Mouse (Mus musculus) cerebellum, adult 2 months (tissue): Measurements from ENCODE around the gene Zcchc10. TPM values are rescaled to one million over a fixed set of nuclear protein-coding genes. Genes with fewer than 3 reads are reported as not detected.
"Not testable (repeated sequence)": the region's sequence is repeated elsewhere in the genome, so short reads cannot be mapped to it uniquely, and the experiment has no call there.

ENCODE experiments used
- DNase-seq, 2 experiments: peaks; one replicate each; pipeline ENCODE4 v3.0.0; 2021
- H3K27ac ChIP-seq: fragments of 200-500 bp; 2 replicates; pipeline ENCODE4 v1.5.1; 2012; ENCODE audit warnings: low read length, control low read depth, inconsistent platforms; ENCODE audit not compliant: insufficient read depth
- H3K27me3 ChIP-seq: fragments of 200-500 bp; 2 replicates; pipeline ENCODE4 v1.6.1; 2012; ENCODE audit warnings: inconsistent platforms, mild to moderate bottlenecking, low read length, moderate library complexity; ENCODE audit not compliant: control insufficient read depth, insufficient read depth
- H3K4me1 ChIP-seq: fragments of 200-500 bp; 2 replicates; pipeline ENCODE4 v1.6.1; 2011; ENCODE audit warnings: low read length; ENCODE audit not compliant: control insufficient read depth, insufficient read depth
- H3K4me3 ChIP-seq: fragments of 200-500 bp; replicated peaks from 2 replicates; pipeline ENCODE3; 2011; ENCODE audit warnings: mild to moderate bottlenecking, low read depth, low read length, control low read depth; ENCODE audit not compliant: insufficient read depth
- CTCF ChIP-seq: fragments of 200-500 bp; IDR thresholded peaks from 2 replicates; pipeline ENCODE4 v1.5.1; 2011; ENCODE audit warnings: low read depth, mild to moderate bottlenecking, control low read depth, low read length, moderate library complexity, borderline replicate concordance; ENCODE audit not compliant: insufficient read depth
- POLR2A ChIP-seq: fragments of 200-500 bp; IDR thresholded peaks from 2 replicates; pipeline ENCODE4 v1.6.1; 2011; ENCODE audit warnings: low read length, control low read depth, borderline replicate concordance; ENCODE audit not compliant: insufficient read depth
- WGBS: fragments of 180-500 bp; shearing (Covaris S2); methylation state at CpG from one replicate; pipeline ENCODE4 v1.1.7; 2018; 5-methylcytosine and 5-hydroxymethylcytosine counted together
- polyA plus RNA-seq: library from polyadenylated mRNA; depleted of rRNA; stranded (reverse); fragments of >200 nt; gene quantifications from 2 replicates; pipeline ENCODE4 v1.2.3, GENCODE M21; 2012; rRNA removed

Gene Zcchc10
- 10.8 and 11.8 TPM in 2 replicates for polyA plus RNA-seq

GRCm38 (mm10) chr11:53324512-53324968 is at the start of gene Zcchc10:
Gene Zcchc10 (plus strand): TSS chr11:53324679.
- Histone ChIP-seq H3K4me3 (peak within 1 kb of the TSS; percentile 91), H3K4me1 (no peaks in the 10 kb centered on the region; the same call in 1 of the 2 replicates), H3K27ac (peak within 1 kb of the TSS; percentile 32), H3K27me3 (no peaks in the 10 kb centered on the region)
- WGBS = under 1% methylated on average over 21 of the region's 21 CpGs
- TF ChIP-seq POLR2A (peak; percentile 74; the same call in 1 of the 2 replicates), CTCF (no peak)
- DNase-seq = peak; percentile 85 to 86

- no peak overlapping the region for H3K27ac ChIP-seq
- WGBS = 92% methylated on average over 3 of the region's 3 CpGs
- TF ChIP-seq POLR2A (no peak), CTCF (no peak)
- no peak for DNase-seq
- H3K27me3 ChIP-seq = no peaks in the 10 kb centered on the region
- no peaks in the 10 kb centered on the region for H3K4me1 ChIP-seq
- H3K4me3 ChIP-seq = no peak overlapping the region
These were observed 49.1 kb upstream of the Zcchc10 start for GRCm38 (mm10) chr11:53275358-53275757.

DNA sequence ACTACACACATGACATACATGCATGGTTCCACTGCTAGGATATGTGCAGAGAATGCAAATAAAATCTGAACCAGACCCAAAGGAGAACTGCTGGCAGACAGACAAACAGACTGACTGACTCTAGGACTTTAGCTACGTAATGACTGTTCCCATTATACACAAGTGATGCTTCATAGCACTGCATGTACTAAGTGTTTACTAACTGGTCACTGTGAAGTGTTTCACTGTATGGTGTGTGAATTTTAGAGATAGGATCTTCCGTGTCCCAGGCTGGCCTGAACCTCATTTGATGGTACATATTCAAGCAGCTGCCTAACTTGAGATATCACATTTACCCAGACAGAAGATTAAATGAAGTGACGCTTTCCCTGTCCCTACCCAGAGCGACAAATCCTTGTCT is 46.1 kb upstream of the Zcchc10 start:
- TF ChIP-seq POLR2A (no peak), CTCF (no peak)
- no peak overlapping the region for H3K4me3 ChIP-seq
- no peak for DNase-seq
- 81% methylated on average over 4 of the region's 4 CpGs for WGBS
- H3K27ac ChIP-seq = no peak overlapping the region
- H3K4me1 ChIP-seq = no peaks in the 10 kb centered on the region
- no peaks in the 10 kb centered on the region for H3K27me3 ChIP-seq

DNA sequence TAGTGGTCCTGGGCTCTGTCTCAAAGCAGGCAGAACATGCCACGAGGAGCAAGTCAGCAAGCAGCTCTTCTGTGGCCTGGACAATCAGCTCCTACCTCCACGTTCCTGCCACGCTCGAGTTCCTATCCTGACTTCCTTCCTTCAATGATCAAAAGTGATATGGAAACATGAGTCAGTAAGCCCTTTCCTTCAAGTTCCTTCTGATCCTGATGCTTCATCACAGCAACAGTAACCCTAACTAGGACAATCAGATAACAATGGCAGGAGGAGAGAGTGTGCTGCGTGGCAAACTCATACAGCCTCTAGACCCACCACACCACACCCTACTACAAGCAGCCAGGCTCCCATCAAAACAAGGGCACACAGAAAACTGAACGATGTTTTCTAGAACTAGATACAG is 38.6 kb upstream of the Zcchc10 start:
- H3K4me3 ChIP-seq = no peak overlapping the region
- DNase-seq = no peak
- WGBS = 92% methylated on average over 6 of the region's 6 CpGs
- no peak for TF ChIP-seq POLR2A
- no peak for TF ChIP-seq CTCF
- no peaks in the 10 kb centered on the region for H3K4me1 ChIP-seq
- H3K27me3 ChIP-seq = no peaks in the 10 kb centered on the region
- H3K27ac ChIP-seq = no peak overlapping the region

DNA sequence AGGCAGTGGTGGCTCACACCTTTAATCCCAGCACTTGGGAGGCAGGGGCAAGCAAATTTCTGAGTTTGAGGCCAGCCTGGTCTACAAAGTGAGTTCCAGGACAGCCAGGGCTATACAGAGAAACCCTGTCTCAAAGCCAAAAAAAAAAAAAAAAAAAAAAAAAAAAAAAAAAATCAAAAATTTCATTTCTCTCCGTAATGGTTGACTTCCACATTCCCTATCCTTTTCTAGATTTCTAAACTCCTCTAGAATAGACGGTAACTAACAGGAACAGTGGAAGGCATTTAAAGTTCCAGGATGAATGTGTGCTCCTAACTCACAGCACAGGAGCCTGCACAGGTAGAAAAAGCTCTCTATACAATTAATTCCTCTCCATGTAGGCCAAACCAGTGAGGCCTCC is 34.3 kb upstream of the Zcchc10 start:
- H3K27me3 ChIP-seq, DNase-seq, H3K4me3 ChIP-seq, H3K27ac ChIP-seq, H3K4me1 ChIP-seq: not testable (repeated sequence)
- 81% methylated on average over 2 of the region's 2 CpGs for whole genome bisulfite sequencing

DNA sequence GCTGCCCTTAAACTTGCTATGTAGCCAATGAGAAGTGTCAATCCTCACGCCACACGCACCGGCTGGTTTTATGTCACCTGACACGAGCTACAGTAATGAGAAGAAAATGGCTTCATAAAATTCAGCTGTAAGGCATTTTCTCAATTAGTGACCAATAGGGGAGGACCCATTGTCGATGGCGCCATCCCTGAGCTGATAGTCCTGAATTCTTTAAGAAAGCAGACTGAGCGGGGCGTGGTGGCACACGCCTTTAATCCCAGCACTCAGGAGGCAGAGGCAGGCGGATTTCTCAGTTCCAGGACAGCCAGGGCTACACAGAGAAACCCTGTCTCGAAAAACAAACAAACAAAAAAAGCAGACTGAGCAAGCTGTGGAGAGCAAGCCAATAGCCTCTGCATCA is 33.6 kb upstream of the Zcchc10 start:
- Histone ChIP-seq H3K27me3 (no peaks in the 10 kb centered on the region), H3K27ac (no peak overlapping the region), H3K4me3 (no peak overlapping the region), H3K4me1 (no peaks in the 10 kb centered on the region)
- DNase-seq = no peak
- WGBS = 92% methylated on average over 11 of the region's 11 CpGs
- TF ChIP-seq CTCF (no peak), POLR2A (no peak)

GRCm38 (mm10) chr11:53294441-53294840 is 30.0 kb upstream of the Zcchc10 start:
- no peak overlapping the region for H3K27ac ChIP-seq
- H3K4me3 ChIP-seq = no peak overlapping the region
- DNase-seq = no peak
- TF ChIP-seq POLR2A (no peak), CTCF (no peak)
- H3K27me3 ChIP-seq = no peaks in the 10 kb centered on the region
- 81% methylated on average over 5 of the region's 5 CpGs for WGBS
- no peaks in the 10 kb centered on the region; the same call in 1 of the 2 replicates for H3K4me1 ChIP-seq

GRCm38 (mm10) chr11:53296880-53297279 is 27.6 kb upstream of the Zcchc10 start:
- WGBS = 57% methylated on average over 4 of the region's 4 CpGs
- no peaks in the 10 kb centered on the region; the same call in 1 of the 2 replicates for H3K4me1 ChIP-seq
- DNase-seq = no peak
- H3K4me3 ChIP-seq = no peak overlapping the region
- no peaks in the 10 kb centered on the region for H3K27me3 ChIP-seq
- H3K27ac ChIP-seq = no peak overlapping the region
- TF ChIP-seq POLR2A (no peak), CTCF (no peak)
